Mouse (Mus musculus): ENCODE data around the gene Slc3a1.

DNA sequence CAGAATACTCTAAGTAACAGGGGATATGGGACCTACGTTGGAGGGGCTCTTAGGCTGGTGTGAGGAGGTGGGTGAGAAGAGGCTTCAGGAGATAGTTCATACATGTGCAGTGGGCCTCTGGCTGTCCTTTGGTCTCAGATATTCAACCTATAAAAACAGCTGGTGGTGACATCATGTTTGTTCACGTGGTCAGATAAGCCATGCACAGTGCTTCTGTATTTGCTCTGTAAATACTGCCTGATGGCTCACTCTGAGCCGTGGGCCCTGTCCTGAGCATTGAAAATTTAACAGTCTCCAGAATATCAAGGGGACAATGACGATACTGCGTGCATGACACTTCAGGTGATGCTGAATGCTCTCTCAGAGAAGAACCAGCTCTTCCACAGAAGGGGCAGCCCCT, 9.7 kb downstream of the Slc3a1 start:
- no peak for TF ChIP-seq EP300 (optimal IDR thresholded peaks at IDR 0.05)
- TF ChIP-seq CTCF (IDR thresholded peaks at IDR 0.05; ENCODE audit: low read depth), result no peak

Measured in stomach, postnatal 0 days (tissue).